Mouse (Mus musculus) myocyte (in vitro differentiated cells): Measurements from ENCODE around the gene Trim7.

Experiments
- POLR2A ChIP-seq: IDR thresholded peaks from one replicate; pipeline ENCODE4 v1.6.1; 2011; ENCODE audit warnings: low read depth, mild to moderate bottlenecking, control low read depth, moderate library complexity; ENCODE audit not compliant: insufficient read length
- USF1 ChIP-seq: IDR thresholded peaks from one replicate; pipeline ENCODE4 v1.6.1; 2011; ENCODE audit warnings: low read depth, mild to moderate bottlenecking, control low read depth, moderate library complexity

DNA sequence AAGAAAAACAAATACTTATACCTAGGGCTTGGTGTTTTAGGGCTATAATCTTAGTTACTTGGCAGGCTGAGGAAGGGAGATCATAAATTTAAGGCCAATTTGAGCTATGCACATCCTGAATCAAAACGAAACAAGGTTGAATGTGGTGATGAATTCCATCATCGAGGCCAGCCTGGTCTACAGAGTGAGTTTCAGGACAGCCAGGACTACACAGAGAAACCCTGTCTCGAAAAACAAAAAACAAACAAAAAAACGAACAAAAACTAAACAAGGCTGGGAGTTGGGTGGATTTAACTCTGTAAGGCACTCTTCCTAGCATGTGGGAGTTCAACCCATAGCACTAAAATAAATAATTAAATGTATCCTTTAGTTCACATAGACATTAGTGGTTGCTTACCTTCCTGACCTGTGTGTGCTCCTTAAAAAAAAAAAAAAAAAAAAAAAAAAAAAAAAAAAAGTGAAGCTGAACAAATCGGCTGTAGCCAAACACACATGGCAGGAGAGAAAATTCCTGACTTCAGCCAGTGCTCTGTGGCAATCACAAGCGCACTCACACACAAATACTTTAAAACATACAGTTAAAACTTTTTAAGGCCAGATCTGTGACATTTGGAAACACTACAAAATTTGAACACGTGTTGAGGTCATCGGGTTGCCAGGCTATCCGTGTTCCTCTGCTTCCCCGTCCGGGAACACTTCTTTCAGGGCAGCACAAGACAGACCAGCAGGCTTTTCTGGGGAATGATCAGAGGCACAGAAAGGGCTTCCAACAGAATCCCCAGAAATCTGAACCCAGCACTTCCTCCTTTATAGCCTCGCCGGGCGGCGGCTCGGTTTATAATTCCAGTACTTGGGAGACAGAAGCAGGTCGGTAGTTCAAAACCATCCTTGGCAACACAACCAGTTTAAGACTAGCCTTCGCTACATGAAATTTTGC is 26.7 kb upstream of the Trim7 start:
- TF ChIP-seq POLR2A, result no peak
- no peak for TF ChIP-seq USF1
